Mouse (Mus musculus): Measurements from ENCODE around the gene Pou2f3.
"Not testable (repeated sequence)": the region's sequence is repeated elsewhere in the genome, so short reads cannot be mapped to it uniquely, and the experiment has no call there.

Gene Pou2f3

DNA sequence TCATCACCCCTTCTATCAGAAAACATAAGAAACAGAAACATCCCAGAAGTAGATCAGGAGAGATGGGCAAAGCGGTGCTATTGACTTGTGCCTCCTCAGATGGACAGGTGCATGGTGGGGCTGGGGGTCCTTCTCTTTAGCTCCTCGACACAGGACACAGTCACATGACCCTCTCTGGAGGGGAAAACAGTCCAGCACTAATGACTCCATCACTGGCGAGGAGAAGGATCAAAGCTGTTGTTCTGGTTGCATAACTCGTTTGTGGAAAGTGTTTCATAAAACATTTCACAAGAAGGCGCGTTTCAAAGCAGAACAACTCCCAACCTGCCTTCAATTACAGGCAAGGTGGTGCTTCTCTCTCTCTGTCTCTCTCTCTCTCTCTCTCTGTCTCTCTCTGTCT is 58.4 kb downstream of the Pou2f3 start:
- DNase-seq: no peak

DNA sequence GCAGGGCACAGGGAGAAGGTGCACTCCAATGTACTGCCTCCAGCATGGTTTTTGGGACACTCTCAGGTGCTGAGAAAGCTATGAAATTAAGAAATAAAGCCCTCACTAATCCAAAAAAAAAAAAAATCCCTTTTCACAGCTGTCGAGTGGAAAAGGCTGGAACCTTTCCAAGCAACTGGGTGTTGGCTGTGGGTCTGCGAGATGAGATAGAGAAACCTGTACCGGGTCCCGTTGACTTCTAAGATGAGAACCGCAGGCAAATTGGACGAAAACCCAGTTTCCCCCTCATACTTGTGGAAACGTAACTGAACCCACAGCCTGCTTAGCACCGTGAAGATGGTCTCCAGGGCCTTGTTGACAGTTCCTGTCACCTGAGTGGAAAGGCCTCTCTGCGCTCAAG is 59.2 kb downstream of the Pou2f3 start:
- DNase-seq: no peak

- no peak for DNase-seq
Measured at GRCm38 (mm10) chr9:43150075-43150474, 60.1 kb downstream of the Pou2f3 start.

DNA sequence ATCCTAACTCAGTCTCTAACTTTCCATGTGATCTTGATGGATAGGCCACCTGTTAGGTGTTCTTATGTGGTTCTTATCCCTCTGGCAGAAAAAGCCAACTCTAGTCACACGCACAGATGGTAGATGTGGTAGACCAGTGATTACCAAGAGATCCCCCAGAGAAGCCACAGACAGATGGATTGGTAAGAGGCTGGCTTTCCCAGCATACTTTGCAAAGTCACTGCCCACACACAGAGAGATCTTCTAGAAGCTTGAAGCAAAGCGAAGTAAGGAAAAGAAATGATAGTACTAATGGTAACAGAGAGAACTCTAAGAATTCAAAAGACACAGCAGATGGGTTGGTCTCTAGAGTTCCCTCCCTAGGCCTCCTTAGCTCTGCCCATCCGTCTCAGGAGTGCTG is 60.7 kb downstream of the Pou2f3 start:
- no peak for DNase-seq

DNA sequence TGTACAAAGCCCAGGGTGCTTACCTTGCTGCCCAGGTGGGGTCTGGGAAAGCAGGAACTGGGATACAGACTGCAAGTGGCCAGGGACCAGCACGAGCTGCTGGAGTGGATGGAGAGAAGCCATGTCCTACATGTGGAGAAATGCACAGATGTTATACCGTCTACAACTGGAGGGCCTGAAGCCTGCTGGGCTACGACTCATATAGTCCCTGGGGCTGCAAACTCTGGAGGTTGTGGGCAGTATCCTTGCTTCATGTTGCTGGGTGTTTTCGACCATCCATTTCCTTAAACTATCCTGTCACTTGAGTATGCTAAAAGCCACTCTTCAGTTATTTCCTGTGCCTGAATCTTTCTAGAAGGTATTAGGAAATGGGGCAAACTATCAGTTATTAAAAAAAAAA is 65.0 kb downstream of the Pou2f3 start:
- DNase-seq: no peak

- DNase-seq: no peak
Measured at GRCm38 (mm10) chr9:43144206-43144810, 65.9 kb downstream of the Pou2f3 start.

DNA sequence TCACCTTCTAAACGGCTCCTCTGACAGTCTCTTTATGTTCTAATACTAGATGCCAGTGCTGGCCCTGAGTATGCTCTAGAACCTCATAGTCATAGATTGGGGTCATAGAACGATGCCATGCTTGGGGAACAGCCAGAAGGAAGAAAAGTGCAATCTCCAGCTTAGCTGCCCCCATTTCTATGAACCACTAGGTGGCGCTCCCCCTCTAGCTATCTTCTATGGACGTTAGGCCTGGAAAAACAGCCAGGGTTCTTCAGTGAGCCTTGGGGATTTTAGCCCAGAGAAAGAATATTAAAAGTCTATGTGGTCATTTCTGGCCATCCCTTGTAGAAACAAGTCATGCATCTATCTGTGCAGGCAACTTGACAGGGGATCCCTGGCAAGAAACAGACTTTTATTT is 68.3 kb downstream of the Pou2f3 start:
- peak; percentile 79 for DNase-seq

DNA sequence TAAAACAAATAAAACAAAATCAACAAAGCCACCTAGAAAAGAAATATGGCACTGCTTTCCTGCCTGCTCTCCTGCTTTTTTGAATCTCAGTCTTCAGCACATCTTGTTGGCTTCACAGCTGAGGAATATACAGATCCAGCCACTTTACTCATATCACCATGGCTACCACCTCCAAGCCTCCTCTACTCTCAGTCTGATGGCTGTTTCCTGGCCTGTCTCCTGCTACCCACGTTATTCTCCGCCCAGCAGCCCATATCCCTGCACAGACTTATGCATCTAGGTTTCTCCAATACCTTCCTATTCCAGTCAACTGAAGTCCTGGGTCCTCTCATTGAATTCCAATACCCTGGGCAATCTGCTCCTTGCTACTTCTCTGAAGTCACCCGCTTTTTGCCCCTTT is 76.6 kb downstream of the Pou2f3 start:
- no peak for DNase-seq

DNA sequence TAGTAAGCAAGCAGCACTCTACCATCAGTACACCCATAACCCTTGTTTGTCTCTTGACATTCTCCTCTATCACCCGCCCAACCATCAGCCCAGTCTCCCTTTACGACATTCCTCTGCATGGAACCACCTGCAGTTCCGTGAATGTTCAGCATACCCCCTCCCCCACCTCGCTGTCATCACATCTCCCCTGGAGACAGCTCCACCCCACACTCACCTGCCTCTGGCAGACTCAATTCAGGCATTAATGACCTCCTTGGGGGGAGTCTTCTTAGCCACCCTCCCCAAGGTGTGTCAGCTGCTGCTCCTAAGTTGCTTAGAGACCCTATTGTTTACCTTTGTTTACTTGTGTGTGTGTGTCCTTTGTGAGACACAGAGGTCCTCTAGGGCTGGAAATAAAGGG is 77.8 kb downstream of the Pou2f3 start:
- DNase-seq: no peak

GRCm38 (mm10) chr9:43131940-43132339 is 78.2 kb downstream of the Pou2f3 start:
- no peak for DNase-seq

DNA sequence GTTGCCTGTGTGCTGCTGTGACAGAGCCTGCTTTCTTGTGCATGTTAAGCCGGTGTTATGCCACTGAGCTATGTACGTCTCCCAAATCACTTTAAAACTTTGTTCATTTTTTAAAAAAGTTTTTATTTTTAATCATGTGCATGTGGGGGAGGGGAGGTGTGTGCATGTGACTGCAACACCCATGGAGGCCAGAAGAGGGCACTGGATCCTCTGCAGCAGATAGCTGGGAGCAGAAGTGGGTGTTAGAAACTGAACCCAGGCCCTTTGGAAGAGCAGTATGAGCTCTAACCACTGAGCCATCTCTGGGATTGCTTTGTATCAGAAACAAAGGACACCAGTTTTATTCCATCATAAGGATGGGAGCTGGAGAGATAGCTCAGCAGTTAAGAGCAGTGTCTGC is 79.5 kb downstream of the Pou2f3 start:
- no peak for DNase-seq

GRCm38 (mm10) chr9:43127101-43127787 is 82.9 kb downstream of the Pou2f3 start:
- DNase-seq: peak; percentile 48

DNA sequence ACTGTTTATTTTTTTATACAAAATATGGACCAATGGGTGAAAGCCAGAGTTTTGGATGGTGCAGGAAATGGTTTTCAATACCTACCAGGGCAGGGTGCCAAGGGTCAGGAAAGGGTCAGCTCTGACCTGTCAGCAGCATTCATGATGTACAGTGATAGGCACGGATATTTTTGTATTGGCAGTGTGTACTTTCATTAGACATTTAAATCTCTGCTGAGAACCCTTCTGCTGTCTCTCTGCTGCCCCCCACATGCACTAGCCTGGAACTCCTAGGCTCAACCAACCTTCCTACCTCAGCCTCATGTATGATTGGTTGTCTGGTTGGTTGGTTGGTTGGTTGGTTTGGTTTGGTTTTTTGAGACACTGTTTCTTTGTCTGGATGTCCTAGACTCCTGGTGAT is 87.8 kb downstream of the Pou2f3 start:
- DNase-seq: no peak

- DNase-seq: not testable (repeated sequence)
Measured at GRCm38 (mm10) chr9:43121948-43122347, 88.2 kb downstream of the Pou2f3 start.

DNA sequence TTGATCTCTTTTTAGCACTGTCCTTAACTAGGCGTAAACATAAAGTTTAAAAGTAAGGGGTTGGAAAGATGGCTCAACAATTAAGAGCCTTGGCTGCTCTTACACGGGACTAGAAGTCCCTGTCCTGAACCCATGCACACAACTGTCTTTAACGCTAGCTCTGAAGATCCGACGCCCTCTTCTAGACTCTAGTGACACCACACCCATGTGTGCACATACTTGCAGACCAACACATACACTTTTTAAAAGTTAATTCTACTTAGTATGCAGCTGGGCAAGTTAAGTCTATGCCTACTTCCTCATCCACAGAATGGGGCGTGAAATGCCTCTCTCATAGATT is 93.2 kb downstream of the Pou2f3 start:
- DNase-seq: no peak

DNA sequence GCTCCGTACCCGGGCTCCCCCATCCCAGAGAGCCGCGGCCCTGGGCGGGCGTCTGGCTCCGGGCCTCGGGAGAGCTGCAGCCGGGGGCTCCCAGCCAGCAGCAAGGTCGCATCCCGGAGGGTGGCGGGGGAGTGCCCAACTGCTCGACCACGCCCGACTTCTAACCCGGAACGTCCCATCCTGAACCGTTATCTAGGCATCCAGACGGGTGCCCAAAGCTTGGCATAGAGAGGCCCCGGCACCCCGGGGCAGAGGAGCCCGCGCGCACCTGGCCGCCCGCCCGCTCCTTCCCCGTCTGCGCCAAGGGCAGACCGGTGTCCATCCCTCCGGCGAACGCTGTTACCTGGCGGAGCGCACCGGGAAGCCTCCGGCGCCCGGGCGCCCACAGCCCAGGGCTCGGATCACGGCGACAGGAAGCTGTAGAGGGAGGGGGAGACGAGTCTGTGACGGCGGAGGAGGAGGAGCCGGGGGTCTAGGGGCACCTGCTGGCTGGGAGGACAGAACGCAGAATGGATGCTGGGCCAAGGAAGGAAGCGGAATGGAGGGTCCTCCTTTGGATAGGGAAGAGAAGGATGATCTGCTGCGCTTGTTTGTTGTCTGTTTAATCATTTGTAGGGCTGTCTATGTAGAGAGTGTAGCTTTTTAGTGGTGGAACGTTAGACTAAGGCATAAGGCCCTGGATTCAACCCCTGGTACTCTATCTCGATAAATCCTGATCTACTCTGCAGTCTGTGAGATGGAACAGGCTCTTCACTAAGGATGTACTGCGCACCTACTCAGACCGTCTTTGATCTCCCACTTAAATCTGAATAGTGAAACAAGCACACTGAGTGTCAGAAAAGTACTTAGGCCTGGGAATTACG is 93.8 kb downstream of the Pou2f3 start, which contains the start of gene Tmem136:
TSS of gene Tmem136 (minus strand) at position 437 of the 863 bp plus-strand sequence.
- DNase-seq: peak; percentile 75

GRCm38 (mm10) chr9:43115431-43116133 is 94.6 kb downstream of the Pou2f3 start:
- peak; percentile 65 for DNase-seq

GRCm38 (mm10) chr9:43114833-43115232 is 95.3 kb downstream of the Pou2f3 start:
- DNase-seq: no peak

DNA sequence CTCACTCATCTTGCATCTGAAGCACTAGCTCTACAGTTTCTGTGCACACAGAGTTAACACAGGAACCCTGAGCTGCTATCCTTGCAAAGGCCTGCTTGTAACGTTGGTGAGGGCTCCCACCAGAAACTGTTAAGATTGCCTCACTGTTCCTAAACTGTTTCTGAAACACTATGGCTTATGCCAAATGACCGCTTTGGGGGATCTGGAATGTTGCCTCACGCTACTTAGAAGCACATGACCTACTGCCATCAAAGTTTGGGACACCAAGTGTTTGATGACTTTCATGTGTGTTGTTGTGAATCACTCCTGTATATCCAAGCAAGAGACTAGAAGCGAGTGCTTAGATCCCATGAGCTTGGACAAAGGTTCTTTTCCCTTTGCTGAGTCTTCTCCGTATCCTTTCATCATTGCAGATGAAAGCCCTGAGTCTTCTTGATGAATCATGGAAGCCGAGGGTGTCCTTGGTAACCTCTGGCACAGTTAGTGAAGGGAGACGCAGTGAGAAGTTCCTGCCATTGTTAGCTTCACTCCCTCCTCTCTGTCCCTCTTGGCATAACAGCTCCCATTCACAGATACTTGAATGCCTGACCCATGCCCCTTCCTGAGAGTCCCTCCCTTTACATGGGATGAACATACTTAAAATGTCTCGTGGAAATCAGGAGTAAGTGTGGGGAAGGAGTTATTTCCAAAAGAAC is 99.7 kb downstream of the Pou2f3 start:
- DNase-seq: no peak

- DNase-seq: no peak
Measured at GRCm38 (mm10) chr9:43109125-43109524, 101.0 kb downstream of the Pou2f3 start.

DNA sequence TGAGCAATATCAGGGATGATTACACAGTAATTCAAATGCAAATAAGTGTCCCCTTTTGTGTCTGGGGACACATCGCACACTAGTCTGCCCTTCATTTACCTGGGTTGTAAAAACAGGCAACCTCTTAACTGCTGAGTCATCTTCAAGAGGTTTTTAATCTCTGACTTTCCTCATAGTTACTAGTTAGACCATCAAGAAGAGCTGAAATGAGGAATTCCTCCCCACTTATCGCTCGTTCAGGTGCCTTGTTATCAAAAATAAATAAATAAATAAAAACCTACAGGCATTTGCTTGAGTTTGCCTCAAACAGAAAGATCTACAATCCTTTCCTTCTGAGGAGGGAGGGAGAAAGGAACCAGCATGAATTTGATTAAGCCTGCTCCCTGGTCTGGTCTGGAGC is 101.4 kb downstream of the Pou2f3 start:
- no peak for DNase-seq

- no peak for DNase-seq
Measured at GRCm38 (mm10) chr9:43108081-43108480, 102.1 kb downstream of the Pou2f3 start.

GRCm38 (mm10) chr9:43107555-43107954 is 102.6 kb downstream of the Pou2f3 start:
- DNase-seq: no peak
